Mouse (Mus musculus): Measurements from ENCODE around the gene Msh3. TPM values are rescaled to one million over a fixed set of nuclear protein-coding genes. Genes with fewer than 3 reads are reported as not detected.

Msh3 gene
- polyA plus RNA-seq, 1 experiment from 2014 or later, result 47.3 TPM

GRCm38 (mm10) chr13:92237016-92237415 is 117.8 kb downstream of the Msh3 start:
- Histone ChIP-seq H3K27me3 (ENCODE audit: control insufficient read depth, insufficient read depth, low read length) (no peaks in the 10 kb centered on the region), H3K9me3 (ENCODE audit: control insufficient read depth, low read length) (no peaks in the 10 kb centered on the region), H3K4me2 (ENCODE audit: low read depth, severe bottlenecking) (no peak overlapping the region), H3K9ac (ENCODE audit: low read length) (no peak overlapping the region), H3K4me1 (ENCODE audit: control insufficient read depth, insufficient read depth, low read length) (no peaks in the 10 kb centered on the region), H3K27ac (replicated peaks; ENCODE audit: low read depth, low read length) (no peak overlapping the region), H3K4me3 (ENCODE audit: low read depth, low read length) (no peak overlapping the region), H3K36me3 (ENCODE audit: control insufficient read depth, insufficient read depth, low read length) (no peaks in the 10 kb centered on the region; the same call in 1 of the 2 replicates)
- DNase-seq (ENCODE audit: low spot score), result no peak
- ATAC-seq (ENCODE audit: insufficient number of reproducible peaks, low FRiP score, low TSS enrichment, low read depth), result no peak
- WGBS, result 92% methylated on average over 4 of the region's 4 CpGs

- Histone ChIP-seq H3K9me3 (ENCODE audit: control insufficient read depth, low read length) (no peaks in the 10 kb centered on the region), H3K4me1 (ENCODE audit: control insufficient read depth, insufficient read depth, low read length) (no peaks in the 10 kb centered on the region), H3K4me2 (ENCODE audit: low read depth, severe bottlenecking) (no peak overlapping the region), H3K27me3 (ENCODE audit: control insufficient read depth, insufficient read depth, low read length) (no peaks in the 10 kb centered on the region), H3K36me3 (ENCODE audit: control insufficient read depth, insufficient read depth, low read length) (no peaks in the 10 kb centered on the region; the same call in 1 of the 2 replicates), H3K4me3 (ENCODE audit: low read depth, low read length) (no peak overlapping the region), H3K9ac (ENCODE audit: low read length) (no peak overlapping the region), H3K27ac (replicated peaks; ENCODE audit: low read depth, low read length) (no peak overlapping the region)
- WGBS, result 88% methylated on average over 9 of the region's 9 CpGs
- ATAC-seq (ENCODE audit: insufficient number of reproducible peaks, low FRiP score, low TSS enrichment, low read depth), result no peak
- DNase-seq (ENCODE audit: low spot score), result no peak
Observed at GRCm38 (mm10) chr13:92232076-92232938, 122.5 kb downstream of the Msh3 start.

- 90% methylated on average over 1 of the region's 1 CpGs for WGBS
Observed at GRCm38 (mm10) chr13:92228037-92228436, 126.8 kb downstream of the Msh3 start.

GRCm38 (mm10) chr13:92223567-92223966 is 131.2 kb downstream of the Msh3 start:
- H3K36me3 ChIP-seq (ENCODE audit: control insufficient read depth, insufficient read depth, low read length), result peaks cover 2% of the 10 kb centered on the region; the same call in 1 of the 2 replicates
- no peak for ATAC-seq (ENCODE audit: insufficient number of reproducible peaks, low FRiP score, low TSS enrichment, low read depth)
- no peak overlapping the region for H3K4me2 ChIP-seq (ENCODE audit: low read depth, severe bottlenecking)
- 98% methylated on average over 3 of the region's 3 CpGs for WGBS
- no peaks in the 10 kb centered on the region for H3K9me3 ChIP-seq (ENCODE audit: control insufficient read depth, low read length)
- no peak overlapping the region for H3K9ac ChIP-seq (ENCODE audit: low read length)
- no peak overlapping the region for H3K27ac ChIP-seq (replicated peaks; ENCODE audit: low read depth, low read length)
- no peaks in the 10 kb centered on the region for H3K4me1 ChIP-seq (ENCODE audit: control insufficient read depth, insufficient read depth, low read length)
- H3K27me3 ChIP-seq (ENCODE audit: control insufficient read depth, insufficient read depth, low read length), result no peaks in the 10 kb centered on the region
- DNase-seq (ENCODE audit: low spot score), result no peak
- H3K4me3 ChIP-seq (ENCODE audit: low read depth, low read length), result no peak overlapping the region

More at GRCm38 (mm10) chr13:92228037-92228436, 126.8 kb downstream of the Msh3 start:
- no peaks in the 10 kb centered on the region for H3K27me3 ChIP-seq (ENCODE audit: control insufficient read depth, insufficient read depth, low read length)
- no peaks in the 10 kb centered on the region for H3K4me1 ChIP-seq (ENCODE audit: control insufficient read depth, insufficient read depth, low read length)
- no peaks in the 10 kb centered on the region for H3K36me3 ChIP-seq (ENCODE audit: control insufficient read depth, insufficient read depth, low read length)
- H3K9ac ChIP-seq (ENCODE audit: low read length), result no peak overlapping the region
- DNase-seq (ENCODE audit: low spot score) (no peak), ATAC-seq (ENCODE audit: insufficient number of reproducible peaks, low FRiP score, low TSS enrichment, low read depth) (no peak)
- H3K4me3 ChIP-seq (ENCODE audit: low read depth, low read length), result no peak overlapping the region
- H3K27ac ChIP-seq (replicated peaks; ENCODE audit: low read depth, low read length), result no peak overlapping the region
- H3K4me2 ChIP-seq (ENCODE audit: low read depth, severe bottlenecking), result no peak overlapping the region
- no peaks in the 10 kb centered on the region for H3K9me3 ChIP-seq (ENCODE audit: control insufficient read depth, low read length)

GRCm38 (mm10) chr13:92222763-92223162 is 132.0 kb downstream of the Msh3 start:
- no peak for DNase-seq (ENCODE audit: low spot score)
- H3K4me2 ChIP-seq (ENCODE audit: low read depth, severe bottlenecking), result no peak overlapping the region
- WGBS, result 93% methylated on average over 5 of the region's 5 CpGs
- H3K4me3 ChIP-seq (ENCODE audit: low read depth, low read length), result no peak overlapping the region
- H3K27me3 ChIP-seq (ENCODE audit: control insufficient read depth, insufficient read depth, low read length), result no peaks in the 10 kb centered on the region
- H3K4me1 ChIP-seq (ENCODE audit: control insufficient read depth, insufficient read depth, low read length), result no peaks in the 10 kb centered on the region
- H3K9ac ChIP-seq (ENCODE audit: low read length), result no peak overlapping the region
- ATAC-seq (ENCODE audit: insufficient number of reproducible peaks, low FRiP score, low TSS enrichment, low read depth), result no peak
- H3K36me3 ChIP-seq (ENCODE audit: control insufficient read depth, insufficient read depth, low read length), result peaks cover 2% of the 10 kb centered on the region; the same call in 1 of the 2 replicates
- H3K27ac ChIP-seq (replicated peaks; ENCODE audit: low read depth, low read length), result no peak overlapping the region
- H3K9me3 ChIP-seq (ENCODE audit: control insufficient read depth, low read length), result no peaks in the 10 kb centered on the region

GRCm38 (mm10) chr13:92219774-92220173 is 135.0 kb downstream of the Msh3 start:
- Histone ChIP-seq H3K27me3 (ENCODE audit: control insufficient read depth, insufficient read depth, low read length) (no peaks in the 10 kb centered on the region), H3K4me1 (ENCODE audit: control insufficient read depth, insufficient read depth, low read length) (no peaks in the 10 kb centered on the region), H3K36me3 (ENCODE audit: control insufficient read depth, insufficient read depth, low read length) (peaks cover 2% of the 10 kb centered on the region; the same call in 1 of the 2 replicates), H3K9me3 (ENCODE audit: control insufficient read depth, low read length) (no peaks in the 10 kb centered on the region), H3K27ac (replicated peaks; ENCODE audit: low read depth, low read length) (no peak overlapping the region), H3K4me2 (ENCODE audit: low read depth, severe bottlenecking) (no peak overlapping the region), H3K4me3 (ENCODE audit: low read depth, low read length) (no peak overlapping the region), H3K9ac (ENCODE audit: low read length) (no peak overlapping the region)
- ATAC-seq (ENCODE audit: insufficient number of reproducible peaks, low FRiP score, low TSS enrichment, low read depth) (no peak), DNase-seq (ENCODE audit: low spot score) (no peak)
- WGBS, result 80% methylated on average over 3 of the region's 3 CpGs

GRCm38 (mm10) chr13:92217216-92217615 is 137.6 kb downstream of the Msh3 start:
- Histone ChIP-seq H3K4me3 (ENCODE audit: low read depth, low read length) (no peak overlapping the region), H3K27me3 (ENCODE audit: control insufficient read depth, insufficient read depth, low read length) (no peaks in the 10 kb centered on the region), H3K27ac (replicated peaks; ENCODE audit: low read depth, low read length) (no peak overlapping the region), H3K9me3 (ENCODE audit: control insufficient read depth, low read length) (no peaks in the 10 kb centered on the region), H3K9ac (ENCODE audit: low read length) (no peak overlapping the region), H3K4me2 (ENCODE audit: low read depth, severe bottlenecking) (no peak overlapping the region), H3K4me1 (ENCODE audit: control insufficient read depth, insufficient read depth, low read length) (no peaks in the 10 kb centered on the region), H3K36me3 (ENCODE audit: control insufficient read depth, insufficient read depth, low read length) (peaks cover 2% of the 10 kb centered on the region; the same call in 1 of the 2 replicates)
- ATAC-seq (ENCODE audit: insufficient number of reproducible peaks, low FRiP score, low TSS enrichment, low read depth), result no peak
- WGBS, result 94% methylated on average over 9 of the region's 9 CpGs
- no peak for DNase-seq (ENCODE audit: low spot score)

GRCm38 (mm10) chr13:92196860-92197259 is 157.9 kb downstream of the Msh3 start:
- ATAC-seq (ENCODE audit: insufficient number of reproducible peaks, low FRiP score, low TSS enrichment, low read depth) (no peak), DNase-seq (ENCODE audit: low spot score) (no peak)
- H3K4me1 ChIP-seq (ENCODE audit: control insufficient read depth, insufficient read depth, low read length), result no peaks in the 10 kb centered on the region
- no peak overlapping the region for H3K9ac ChIP-seq (ENCODE audit: low read length)
- 81% methylated on average over 2 of the region's 2 CpGs for WGBS
- H3K4me2 ChIP-seq (ENCODE audit: low read depth, severe bottlenecking), result no peak overlapping the region
- H3K27ac ChIP-seq (replicated peaks; ENCODE audit: low read depth, low read length), result no peak overlapping the region
- no peaks in the 10 kb centered on the region for H3K27me3 ChIP-seq (ENCODE audit: control insufficient read depth, insufficient read depth, low read length)
- H3K4me3 ChIP-seq (ENCODE audit: low read depth, low read length), result no peak overlapping the region
- H3K9me3 ChIP-seq (ENCODE audit: control insufficient read depth, low read length), result no peaks in the 10 kb centered on the region
- no peaks in the 10 kb centered on the region for H3K36me3 ChIP-seq (ENCODE audit: control insufficient read depth, insufficient read depth, low read length)
